Mouse (Mus musculus) yolk sac, embryonic 10.5 days (tissue): ENCODE measurements around the gene Plin3.

Experiments
- DNase-seq: peaks from one replicate; pipeline ENCODE4 v3.0.0-alpha.2; 2017; ENCODE audit warnings: low spot score

Gene Plin3

GRCm38 (mm10) chr17:56241541-56242401 is 50.9 kb downstream of the Plin3 start:
- DNase-seq = peak; percentile 77

GRCm38 (mm10) chr17:56233818-56234469 is 58.7 kb downstream of the Plin3 start:
- peak; percentile 83 for DNase-seq

GRCm38 (mm10) chr17:56233389-56233788 is 59.3 kb downstream of the Plin3 start:
- DNase-seq = no peak

- no peak for DNase-seq
These were observed 62.7 kb downstream of the Plin3 start for GRCm38 (mm10) chr17:56229943-56230342.
